Mouse (Mus musculus) left cerebral cortex, adult 8-10 months (tissue): ENCODE measurements at regions not wholly inside any gene's neighbourhood (a gene's known extent, or its start where the extent isn't known, plus 50 kb on each side); places are given as distances from the start of the nearest gene placed in this dataset.
A peak's percentile ranks its signal among the peaks of the same experiment; 100 is the strongest.

Source experiments
- DNase-seq, 2 experiments: peaks; one replicate each; pipeline ENCODE4 v3.0.0; 2022; ENCODE audit warnings: low spot score in 2 of 2

DNA sequence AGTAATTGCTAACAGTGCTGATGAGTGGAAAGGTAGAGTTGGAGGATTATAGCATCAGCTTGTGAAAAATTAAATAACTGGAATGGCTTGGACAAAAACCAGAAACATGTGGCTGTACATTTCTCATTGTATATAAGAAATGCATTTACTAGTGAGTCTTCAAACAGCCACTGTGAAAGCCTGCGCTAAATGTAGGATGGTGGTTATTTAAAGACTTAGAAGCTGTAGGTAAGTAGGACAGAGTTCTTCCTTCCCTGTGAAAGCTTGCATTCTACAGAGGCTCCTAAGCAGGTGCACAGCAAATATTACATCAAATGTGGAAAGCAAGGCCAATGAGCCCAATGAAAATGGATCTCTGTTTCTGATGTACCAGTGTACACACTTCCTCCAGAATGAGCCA is 2999.5 kb upstream of the Gm6569 start:
- DNase-seq: peak in 1 of 2 experiments; percentile 4

DNA sequence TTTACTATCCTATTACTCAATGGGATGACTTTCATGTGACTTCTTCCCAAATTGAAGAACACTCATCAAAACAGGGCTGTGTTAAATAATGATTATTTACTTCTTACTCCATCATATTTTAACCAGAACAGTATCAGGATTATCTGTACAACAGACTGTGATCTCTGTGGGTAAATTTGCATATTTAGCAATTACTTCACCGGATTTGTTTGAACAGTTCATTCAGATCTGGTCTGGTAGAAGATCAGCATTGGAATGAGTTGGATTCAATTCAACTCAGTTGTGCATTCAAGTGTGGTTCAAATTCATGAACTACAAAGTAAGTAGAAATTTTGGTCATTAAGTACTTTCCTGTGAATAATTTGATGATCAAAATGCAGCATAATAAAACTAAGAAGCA is 2991.8 kb upstream of the Gm6569 start:
- DNase-seq: no peak

DNA sequence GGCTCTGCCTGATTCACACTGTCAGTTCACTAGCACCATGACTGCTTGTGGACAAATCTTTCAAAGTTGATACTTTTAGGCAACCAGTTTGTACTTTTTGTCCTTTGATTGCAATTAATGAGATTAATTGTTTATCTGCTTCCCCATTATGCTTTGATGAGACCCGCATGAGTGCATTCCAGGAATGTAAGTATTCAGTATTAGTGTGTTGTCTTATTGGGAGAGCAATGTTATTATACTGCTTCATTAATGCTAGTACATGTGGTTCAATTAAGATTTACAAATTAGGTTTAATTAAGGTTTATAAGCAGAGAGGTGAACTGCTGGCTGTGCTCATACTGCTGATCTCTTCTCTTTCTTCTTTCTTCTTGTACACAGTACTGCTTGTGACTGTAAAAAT is 2984.7 kb upstream of the Gm6569 start:
- DNase-seq: no peak

DNA sequence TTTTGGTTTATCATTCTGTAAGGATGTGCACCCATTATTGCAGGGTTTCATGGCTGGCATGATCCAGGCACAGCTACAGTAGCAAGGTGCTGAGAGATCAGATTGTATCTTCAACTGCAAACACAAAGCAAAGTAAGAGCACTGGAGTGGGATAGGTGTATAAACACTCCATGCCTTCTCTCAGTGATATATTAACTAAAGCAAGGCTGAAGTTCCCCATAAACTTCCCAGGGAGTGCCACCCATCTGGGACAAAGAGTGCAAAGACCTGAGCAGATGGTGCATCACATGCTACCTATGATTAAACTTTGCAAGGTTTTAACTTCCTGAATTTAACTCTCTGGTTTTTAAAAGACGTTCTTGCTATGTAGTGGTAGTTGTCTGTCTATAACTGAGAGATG is 2983.9 kb upstream of the Gm6569 start:
- no peak for DNase-seq
